Mouse (Mus musculus) heart, adult 2 months (tissue): ENCODE measurements at regions not wholly inside any gene's neighbourhood (a gene's known extent, or its start where the extent isn't known, plus 50 kb on each side); places are given as distances from the start of the nearest gene placed in this dataset.

Experiments used
- DNase-seq, 2 experiments: peaks; one replicate each; pipeline ENCODE4 v3.0.0; 2021
- H3K27ac ChIP-seq: fragments of 200-600 bp; 2 replicates; pipeline ENCODE4 v1.8.1; 2022
- H3K27me3 ChIP-seq: fragments of 200-500 bp; 2 replicates; pipeline ENCODE4 v1.6.1; 2012; ENCODE audit warnings: mild to moderate bottlenecking, low read length, inconsistent platforms, mixed read lengths; ENCODE audit not compliant: control insufficient read depth, insufficient read depth
- H3K36me3 ChIP-seq: fragments of 200-500 bp; 2 replicates; pipeline ENCODE4 v1.6.1; 2012; ENCODE audit warnings: low read length, inconsistent platforms; ENCODE audit not compliant: control insufficient read depth, insufficient read depth
- H3K4me1 ChIP-seq: fragments of 200-500 bp; 2 replicates; pipeline ENCODE4 v1.6.1; 2011; ENCODE audit warnings: low read length; ENCODE audit not compliant: control insufficient read depth, insufficient read depth
- H3K4me3 ChIP-seq: fragments of 200-600 bp; 2 replicates; pipeline ENCODE4 v1.8.1; 2022
- H3K79me2 ChIP-seq: fragments of 200-500 bp; replicated peaks from 2 replicates; pipeline ENCODE4 v1.6.1; 2012; ENCODE audit warnings: mild to moderate bottlenecking, inconsistent platforms, low read length, moderate library complexity, mixed read lengths; ENCODE audit not compliant: control insufficient read depth, insufficient read depth
- H3K9ac ChIP-seq: fragments of 200-500 bp; 2 replicates; pipeline ENCODE4 v1.6.1; 2012; ENCODE audit warnings: low read depth, mild to moderate bottlenecking, control low read depth, inconsistent platforms, low read length, mixed read lengths
- CTCF ChIP-seq: fragments of 200-600 bp; IDR thresholded peaks from 2 replicates; pipeline ENCODE4 v1.8.1; 2022; ENCODE audit warnings: antibody characterized with exemption, mild to moderate bottlenecking, moderate library complexity
- EP300 ChIP-seq: fragments of 200-500 bp; IDR thresholded peaks from 2 replicates; pipeline ENCODE4 v1.6.1; 2011; ENCODE audit warnings: low read depth, low read length, control low read depth; ENCODE audit not compliant: insufficient read depth
- POLR2A ChIP-seq: fragments of 200-500 bp; IDR thresholded peaks from 2 replicates; pipeline ENCODE4 v1.6.1; 2011; ENCODE audit warnings: mild to moderate bottlenecking, low read depth, low read length, control low read depth; ENCODE audit not compliant: insufficient read depth
- WGBS: fragments of 180-500 bp; shearing (Covaris S2); methylation state at CpG from one replicate; pipeline ENCODE4 v1.1.7; 2018; 5-methylcytosine and 5-hydroxymethylcytosine counted together
- intact Hi-C: fragments of 180-260 bp; cut with DNase I; formaldehyde crosslinking; loops from one replicate; pipeline ENCODE4 v1.15.1; 2025

DNA sequence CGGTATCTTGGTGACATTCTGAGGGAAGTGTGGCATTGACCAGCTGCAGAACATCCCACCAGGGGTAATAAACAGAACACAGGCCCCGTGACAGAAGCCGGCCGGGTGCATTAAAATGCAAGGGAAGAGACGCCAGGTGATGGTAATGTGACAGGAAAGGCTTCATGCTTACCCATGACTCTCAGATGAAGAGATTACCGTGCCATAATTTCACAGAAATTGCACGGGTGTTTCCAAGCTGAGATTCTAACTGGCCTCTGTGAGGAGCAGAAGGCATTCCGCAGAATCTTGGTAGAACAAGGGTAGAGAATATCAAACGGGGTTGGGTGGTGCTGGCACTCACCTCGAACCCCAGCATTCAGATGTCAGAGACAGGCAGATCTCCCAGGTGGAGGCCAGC is 362.4 kb upstream of the 3110018I06Rik start:
- Histone ChIP-seq H3K4me3 (no peak overlapping the region), H3K9ac (no peak overlapping the region), H3K27me3 (no peaks in the 10 kb centered on the region), H3K79me2 (no peaks in the 10 kb centered on the region), H3K4me1 (no peaks in the 10 kb centered on the region), H3K36me3 (no peaks in the 10 kb centered on the region), H3K27ac (no peak overlapping the region)
- DNase-seq: no peak
- TF ChIP-seq CTCF (no peak), EP300 (no peak), POLR2A (no peak)
- intact Hi-C loops: no loop called here
- 77% methylated on average over 10 of the region's 10 CpGs for WGBS

DNA sequence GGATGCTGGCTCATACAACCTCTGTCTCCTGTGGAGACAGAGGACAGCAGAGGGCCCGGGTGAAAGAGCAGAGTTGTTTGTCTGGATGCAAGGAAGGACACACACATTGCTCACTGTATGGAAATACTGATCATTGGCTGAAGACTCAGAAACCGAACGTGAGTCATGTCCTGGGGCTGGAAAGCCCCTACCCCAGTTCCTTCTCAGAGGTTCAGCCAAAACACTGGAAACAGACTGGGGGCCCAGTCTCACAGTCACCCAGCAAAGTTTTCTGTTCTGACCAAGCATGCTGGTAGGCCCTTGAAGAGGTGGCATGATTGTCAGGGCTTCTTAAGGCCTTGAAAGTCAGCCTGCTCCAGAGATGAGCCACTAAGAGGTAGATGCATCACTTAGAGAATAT is 360.8 kb upstream of the 3110018I06Rik start:
- intact Hi-C loops: no loop called here
- WGBS: 70% methylated on average over 3 of the region's 3 CpGs
- no peaks in the 10 kb centered on the region for H3K27me3 ChIP-seq

DNA sequence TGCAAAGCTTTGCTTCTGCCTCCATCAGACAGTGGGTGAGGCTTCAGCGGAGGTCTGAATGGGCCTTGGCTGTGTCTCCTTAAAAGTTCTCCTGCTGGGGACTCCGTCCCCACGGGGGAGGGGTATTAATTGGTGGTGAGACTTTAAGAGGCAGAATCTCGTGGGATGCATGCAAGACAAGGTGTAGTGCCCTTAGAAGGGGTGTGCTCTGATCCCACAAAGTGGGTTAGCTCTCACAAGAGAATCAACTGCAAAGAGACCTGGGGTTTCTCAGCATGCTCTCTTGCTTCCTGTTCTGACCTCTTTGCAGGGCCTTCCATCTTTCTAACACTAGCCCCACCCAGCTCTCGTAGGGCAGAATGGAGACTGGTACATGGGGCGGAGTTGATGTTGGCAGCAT is 359.2 kb upstream of the 3110018I06Rik start:
- H3K27me3 ChIP-seq: no peaks in the 10 kb centered on the region
- no peak overlapping the region for H3K4me3 ChIP-seq
- H3K9ac ChIP-seq: no peak overlapping the region
- intact Hi-C loops: no loop called here
- TF ChIP-seq EP300 (no peak), POLR2A (no peak), CTCF (no peak)
- no peaks in the 10 kb centered on the region for H3K36me3 ChIP-seq
- 60% methylated on average over 6 of the region's 6 CpGs for WGBS
- peaks cover 2% of the 10 kb centered on the region; the same call in 1 of the 2 replicates for H3K4me1 ChIP-seq
- H3K27ac ChIP-seq: no peak overlapping the region
- DNase-seq: no peak
- H3K79me2 ChIP-seq: no peaks in the 10 kb centered on the region

More for the DNA sequence above, 360.8 kb upstream of the 3110018I06Rik start:
- H3K4me3 ChIP-seq: no peak overlapping the region
- peaks cover 2% of the 10 kb centered on the region; the same call in 1 of the 2 replicates for H3K4me1 ChIP-seq
- DNase-seq: no peak
- no peak overlapping the region for H3K9ac ChIP-seq
- no peaks in the 10 kb centered on the region for H3K79me2 ChIP-seq
- no peaks in the 10 kb centered on the region for H3K36me3 ChIP-seq
- no peak overlapping the region for H3K27ac ChIP-seq
- no peak for TF ChIP-seq POLR2A
- no peak for TF ChIP-seq CTCF
- no peak for TF ChIP-seq EP300

DNA sequence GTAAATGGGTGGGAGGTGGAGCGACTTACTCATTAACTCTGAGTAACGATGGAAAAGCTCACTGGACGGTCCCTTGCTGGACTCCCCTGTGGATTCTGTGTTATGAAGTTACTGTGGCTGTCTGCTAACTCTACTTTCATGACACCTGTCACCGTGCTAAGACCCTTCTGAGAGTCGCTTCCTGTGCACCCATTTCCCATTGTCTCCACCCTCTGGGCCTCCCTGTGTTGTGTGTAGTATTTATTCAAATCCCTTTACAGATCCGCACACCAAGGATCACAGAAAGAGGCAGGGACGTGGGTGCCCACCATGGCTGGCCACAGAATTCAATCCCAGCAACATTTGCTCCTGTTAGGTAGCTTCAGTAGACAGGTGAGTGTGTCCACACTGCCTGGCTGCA is 357.1 kb upstream of the 3110018I06Rik start:
- TF ChIP-seq CTCF (no peak), POLR2A (no peak), EP300 (no peak)
- WGBS: 72% methylated on average over 7 of the region's 7 CpGs
- no peak overlapping the region for H3K9ac ChIP-seq
- H3K27ac ChIP-seq: no peak overlapping the region
- no peak overlapping the region for H3K4me3 ChIP-seq
- no peaks in the 10 kb centered on the region for H3K79me2 ChIP-seq
- no peaks in the 10 kb centered on the region for H3K36me3 ChIP-seq
- no peaks in the 10 kb centered on the region for H3K27me3 ChIP-seq
- intact Hi-C loops: no loop called here
- peaks cover 2% of the 10 kb centered on the region; the same call in 1 of the 2 replicates for H3K4me1 ChIP-seq
- no peak for DNase-seq

DNA sequence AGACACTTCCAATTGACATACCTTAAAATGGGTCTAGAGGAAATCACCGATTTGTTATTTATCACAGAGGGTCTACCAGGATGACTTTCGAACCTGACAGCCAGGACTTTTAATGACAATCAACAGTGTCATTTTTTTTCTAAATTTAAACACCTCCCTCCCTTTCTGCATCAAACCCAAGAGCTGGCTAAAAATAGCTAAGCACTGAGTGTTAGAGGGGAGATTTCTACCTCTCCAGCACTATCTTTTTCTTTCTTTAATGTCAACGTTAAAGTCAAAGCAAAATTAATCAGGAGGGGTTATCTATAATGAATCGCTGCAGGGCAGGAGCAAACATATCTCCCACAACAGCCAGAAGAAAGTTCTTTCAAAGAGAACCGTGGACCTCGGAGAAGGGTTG is 356.6 kb upstream of the 3110018I06Rik start:
- no peak for TF ChIP-seq POLR2A
- no peak for TF ChIP-seq EP300
- TF ChIP-seq CTCF: no peak
- Histone ChIP-seq H3K27ac (no peak overlapping the region), H3K4me1 (peaks cover 2% of the 10 kb centered on the region; the same call in 1 of the 2 replicates), H3K4me3 (no peak overlapping the region), H3K27me3 (no peaks in the 10 kb centered on the region), H3K36me3 (no peaks in the 10 kb centered on the region), H3K79me2 (no peaks in the 10 kb centered on the region), H3K9ac (no peak overlapping the region)
- WGBS: 40% methylated on average over 6 of the region's 6 CpGs
- intact Hi-C loops: no loop called here
- no peak for DNase-seq

DNA sequence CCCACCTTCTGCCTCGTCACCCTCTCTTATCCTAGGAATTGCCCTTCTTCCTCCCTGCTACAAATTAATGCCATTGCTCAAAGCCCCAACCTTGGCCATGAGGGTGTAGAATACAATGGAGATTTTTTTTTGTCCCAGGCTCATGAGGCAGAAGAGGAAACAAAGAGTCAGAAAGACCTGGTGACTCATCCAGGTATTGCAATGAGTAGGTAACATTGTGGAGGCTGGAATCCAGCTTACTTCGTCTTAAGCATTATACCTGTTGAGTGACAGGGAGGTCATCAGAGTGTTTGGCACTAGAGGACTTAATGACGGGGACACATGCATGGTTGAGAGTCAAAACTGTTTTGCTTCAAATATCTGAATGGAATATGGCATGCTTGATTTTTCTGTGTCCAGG is 355.9 kb upstream of the 3110018I06Rik start:
- 66% methylated on average over 3 of the region's 3 CpGs for WGBS
- H3K36me3 ChIP-seq: no peaks in the 10 kb centered on the region
- no peak for DNase-seq
- intact Hi-C loops: no loop called here
- H3K9ac ChIP-seq: no peak overlapping the region
- no peak overlapping the region for H3K27ac ChIP-seq
- H3K4me1 ChIP-seq: peaks cover 2% of the 10 kb centered on the region; the same call in 1 of the 2 replicates
- TF ChIP-seq EP300 (no peak), CTCF (no peak), POLR2A (no peak)
- no peak overlapping the region for H3K4me3 ChIP-seq
- no peaks in the 10 kb centered on the region for H3K27me3 ChIP-seq
- no peaks in the 10 kb centered on the region for H3K79me2 ChIP-seq
